Mouse (Mus musculus) olfactory bulb, adult 2 months (tissue): ENCODE results near the gene Gse1.

Source experiments
- CTCF ChIP-seq: fragments of 200-500 bp; IDR thresholded peaks from 2 replicates; pipeline ENCODE4 v1.5.1; 2012; ENCODE audit warnings: low read depth, mild to moderate bottlenecking, low read length, moderate library complexity; ENCODE audit not compliant: insufficient read depth
- POLR2A ChIP-seq: fragments of 200-500 bp; IDR thresholded peaks from 2 replicates; pipeline ENCODE4 v1.6.1; 2012; ENCODE audit warnings: mild to moderate bottlenecking, low read depth, low read length, moderate library complexity; ENCODE audit not compliant: insufficient read depth

DNA sequence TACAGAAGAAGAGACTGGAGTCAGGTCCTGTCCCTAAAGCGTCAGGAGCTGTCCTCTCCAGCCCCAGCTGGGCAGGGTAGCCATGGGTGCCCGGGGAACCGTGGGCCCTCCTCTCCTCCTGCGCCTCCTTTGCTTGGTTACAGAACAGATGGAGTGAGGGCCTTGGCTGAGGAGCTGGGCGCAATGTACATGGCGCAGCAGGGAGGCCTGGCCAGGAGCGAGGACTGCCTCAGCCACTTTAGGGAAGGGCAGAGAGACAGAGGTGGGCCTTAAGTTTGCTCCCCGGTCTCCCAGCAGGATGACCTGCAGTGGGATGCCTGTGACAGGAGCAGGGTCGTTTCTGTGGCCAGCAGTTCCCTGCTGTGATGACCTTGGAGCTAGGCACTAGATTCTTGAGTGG lies 63.4 kb downstream of the Gse1 start:
- TF ChIP-seq CTCF: no peak
- no peak for TF ChIP-seq POLR2A
